Mouse (Mus musculus) G1E (cell line): Measurements from ENCODE around the gene Slc41a1.

Source experiments
- CTCF ChIP-seq: IDR thresholded peaks from 2 replicates; pipeline ENCODE4 v1.5.1; 2012; ENCODE audit warnings: low read depth, low read length, inconsistent platforms, mixed read lengths
- GATA1 ChIP-seq: IDR thresholded peaks from 2 replicates; pipeline ENCODE4 v1.6.1; 2012; ENCODE audit warnings: borderline replicate concordance, low read length, inconsistent platforms, mixed read lengths
- GATA2 ChIP-seq: IDR thresholded peaks from 2 replicates; pipeline ENCODE4 v1.6.1; 2012; ENCODE audit warnings: low read depth, low read length, inconsistent platforms, borderline replicate concordance
- POLR2AphosphoS5 ChIP-seq: IDR thresholded peaks from 2 replicates; pipeline ENCODE4 v1.6.1; 2012; ENCODE audit warnings: low read depth, low read length, inconsistent platforms; ENCODE audit not compliant: insufficient replicate concordance
- TAL1 ChIP-seq: conservative IDR thresholded peaks from 2 replicates; pipeline ENCODE4 v1.6.1; 2012; ENCODE audit warnings: low read depth, low read length, inconsistent platforms, mixed read lengths

DNA sequence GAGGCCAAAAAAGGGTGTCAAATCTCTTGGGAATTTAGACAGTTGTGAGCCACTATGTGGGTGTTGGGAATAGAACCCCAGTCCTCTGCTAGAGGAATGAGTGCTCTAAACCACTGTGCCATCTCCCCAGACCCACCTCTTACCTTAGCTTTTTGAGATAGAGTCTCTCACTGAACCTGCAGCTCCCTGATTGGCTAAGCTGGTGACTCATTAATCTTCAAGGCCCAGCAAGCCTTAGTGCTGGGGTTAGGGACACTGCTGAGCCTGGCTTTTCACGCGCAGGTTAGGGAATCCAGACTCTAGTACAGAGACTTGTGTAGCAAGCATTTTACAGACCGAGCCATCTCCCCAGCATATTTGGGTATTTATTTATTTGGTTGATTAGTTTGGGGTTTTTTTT lies 9.7 kb downstream of the Slc41a1 start:
- TF ChIP-seq POLR2AphosphoS5 (no peak), GATA1 (no peak), CTCF (no peak), TAL1 (no peak), GATA2 (no peak)
